Mouse (Mus musculus) gastrocnemius, adult 8-10 months (tissue): ENCODE measurements around the gene Vps53. TPM values are rescaled to one million over a fixed set of nuclear protein-coding genes. Genes with fewer than 3 reads are reported as not detected.
A peak's percentile ranks its signal among the peaks of the same experiment; 100 is the strongest.

ENCODE experiments used
- DNase-seq, 2 experiments: peaks; one replicate each; pipeline ENCODE4 v3.0.0; 2022; ENCODE audit warnings: low spot score in 2 of 2
- total RNA-seq, 4 experiments: library from RNA; stranded (reverse); gene quantifications; 2 replicates each; pipeline ENCODE4 v1.2.4; 2022

Gene Vps53
- total RNA-seq, 4 experiments from 2014 or later: 19.6 to 22.5 (median 21.5) TPM

DNA sequence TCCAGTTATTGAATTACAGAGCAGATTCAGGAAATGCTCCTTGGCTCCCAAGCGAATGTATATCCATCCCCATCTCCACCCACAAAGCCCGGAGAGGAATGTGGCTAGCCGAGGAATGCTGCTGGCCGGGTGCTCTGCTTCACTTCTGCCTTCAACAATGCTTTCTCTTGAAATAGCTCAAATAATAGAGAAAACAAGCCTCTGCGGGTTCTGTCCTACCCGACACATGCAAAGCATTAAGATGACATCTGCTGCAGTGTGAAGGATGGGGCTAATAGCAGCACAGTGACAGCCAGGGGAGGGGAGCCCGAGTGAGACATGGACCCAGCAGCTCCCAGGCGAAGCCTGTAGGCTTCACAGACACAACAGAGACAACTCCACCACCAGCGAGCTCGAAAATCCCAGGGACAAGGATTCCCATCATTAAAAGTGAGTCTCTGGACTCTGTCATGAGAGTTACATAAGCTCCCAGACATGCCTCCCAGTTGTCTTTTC, 59.0 kb downstream of the Vps53 start:
- DNase-seq: no peak

DNA sequence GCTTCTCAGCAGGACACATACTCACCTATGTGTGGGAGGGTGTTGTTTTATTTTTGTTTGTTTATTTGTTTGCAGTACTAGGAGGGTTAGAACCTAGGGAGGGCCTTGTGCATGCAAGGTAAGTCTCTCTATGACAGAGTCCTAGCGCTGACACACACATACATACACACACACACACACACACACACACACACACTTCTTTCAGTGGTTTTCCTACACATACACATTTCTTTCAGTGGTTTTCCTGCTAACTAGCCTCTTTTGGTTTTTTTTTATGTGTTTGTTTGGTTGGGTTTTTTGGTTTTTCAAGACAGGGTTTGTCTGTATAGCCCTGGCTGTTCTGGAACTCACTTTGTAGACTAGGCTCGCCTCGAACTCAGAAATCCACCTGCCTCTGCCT, 69.0 kb downstream of the Vps53 start:
- DNase-seq: no peak

DNA sequence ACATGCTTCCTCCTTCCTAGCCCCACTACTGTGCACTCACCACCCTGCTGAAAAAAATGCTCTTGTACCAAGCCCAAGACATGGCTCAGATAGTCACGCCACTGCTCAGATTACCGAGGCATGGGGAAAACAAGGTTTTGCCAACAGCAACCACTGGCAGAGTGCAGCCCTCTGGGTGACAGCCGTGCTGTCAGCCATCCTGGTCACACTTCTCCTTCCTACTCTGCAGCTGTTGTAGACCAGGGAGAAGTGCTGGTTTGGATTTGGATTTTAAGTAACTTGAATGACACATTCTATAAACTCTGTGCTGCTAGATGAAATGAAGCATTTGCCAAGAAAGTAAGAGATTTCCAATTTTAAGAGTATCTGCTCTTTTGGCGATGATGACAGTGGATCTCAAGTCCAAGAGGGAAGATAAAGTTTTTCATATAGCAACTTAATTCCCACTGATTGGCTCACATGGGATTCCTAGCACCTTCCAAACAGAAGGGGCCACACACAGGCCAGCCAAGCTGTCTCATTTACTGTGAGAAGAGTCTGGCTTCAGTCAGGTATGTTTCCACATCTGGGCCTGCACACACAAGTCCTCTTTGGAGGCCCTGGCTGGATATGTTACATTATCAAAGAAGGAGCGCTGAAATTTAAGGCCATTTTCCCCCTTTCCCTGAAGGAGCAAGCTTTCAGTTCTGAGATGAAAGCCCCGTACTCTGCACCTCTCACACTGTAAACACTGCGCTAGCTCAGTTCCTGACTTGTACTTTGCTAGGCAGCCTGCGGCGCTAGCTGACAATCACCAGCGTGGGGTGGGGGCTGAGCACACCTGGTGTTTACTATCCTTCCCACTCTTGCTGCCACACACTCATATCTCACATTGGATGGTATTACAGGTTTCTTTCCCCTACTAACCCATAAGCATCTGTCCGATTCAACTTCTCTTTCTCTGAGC, 72.6 kb downstream of the Vps53 start:
- peak in 1 of 2 experiments; percentile 19 for DNase-seq

DNA sequence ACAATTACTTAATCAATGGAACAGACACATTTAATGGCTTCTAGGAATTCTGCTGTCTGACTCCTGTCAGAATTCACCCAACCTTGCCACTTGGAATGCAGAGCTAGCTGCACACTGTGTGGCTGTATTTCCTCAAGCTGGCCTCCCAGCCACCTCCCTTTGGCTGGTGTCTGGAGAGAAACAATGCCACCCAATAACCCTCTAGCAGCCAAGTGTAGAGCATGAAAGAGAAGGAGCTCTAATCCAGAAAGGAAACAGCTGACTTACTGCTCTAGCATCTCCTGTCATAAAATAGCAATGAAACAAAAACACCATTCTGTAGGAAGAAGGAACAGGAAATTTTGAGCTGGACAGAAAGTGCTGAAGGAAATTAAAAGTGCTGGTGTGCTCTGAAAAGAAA, 78.3 kb downstream of the Vps53 start:
- DNase-seq: no peak

DNA sequence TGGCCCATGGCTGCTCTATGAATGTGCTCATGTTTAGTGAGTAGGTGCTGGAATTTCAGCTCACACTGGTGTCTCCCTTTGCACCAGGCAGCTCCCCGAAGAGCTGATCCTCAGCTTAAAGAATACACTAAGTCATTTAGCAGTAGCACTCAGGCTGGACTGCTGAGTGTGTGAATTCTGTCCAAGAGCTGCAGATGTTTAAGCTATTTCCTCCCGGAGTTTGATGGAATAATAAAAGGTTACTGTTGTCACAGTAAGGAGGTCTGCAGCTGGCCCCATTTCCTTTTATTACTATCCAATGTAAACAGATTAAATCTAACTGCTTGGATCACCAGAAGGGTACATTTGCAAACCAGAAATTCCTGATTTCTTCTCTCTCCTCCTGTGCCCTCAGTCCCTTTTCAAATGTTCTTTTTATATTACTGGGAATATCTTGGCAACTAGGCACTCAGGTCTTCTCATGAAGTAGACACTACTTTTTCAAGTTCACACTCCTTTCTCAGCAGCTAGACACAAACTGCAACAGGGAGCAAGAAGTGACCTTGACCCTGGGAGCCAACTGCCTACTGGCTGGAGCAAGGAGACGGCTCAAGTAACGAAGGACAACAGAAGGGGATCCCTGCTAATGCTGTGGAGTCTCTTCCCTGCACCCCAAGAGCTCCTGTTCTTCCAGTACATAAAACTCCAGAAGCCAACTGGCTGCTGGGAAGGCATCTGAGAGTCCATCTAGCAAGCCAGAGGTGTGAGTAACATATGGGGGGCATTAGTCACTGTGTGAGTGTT, 80.1 kb downstream of the Vps53 start:
- DNase-seq: no peak

DNA sequence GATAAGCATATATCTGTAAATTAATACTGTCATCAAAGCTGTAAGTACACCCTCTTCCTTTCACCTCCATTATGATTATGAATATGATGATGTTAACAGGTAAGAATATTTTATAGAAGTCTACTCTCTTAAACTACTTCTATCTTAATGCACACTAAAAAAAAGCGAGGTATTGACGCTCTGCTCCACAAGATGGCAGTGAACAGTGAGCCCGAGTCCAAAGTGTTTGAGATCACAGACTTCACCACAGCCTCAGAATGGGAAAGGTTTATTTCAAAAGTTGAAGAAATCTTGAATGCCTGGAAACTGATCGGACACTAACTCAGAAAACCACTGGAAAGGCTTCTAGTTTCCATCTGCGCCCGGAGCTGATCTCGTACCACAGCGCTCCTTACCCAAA, 85.8 kb downstream of the Vps53 start:
- DNase-seq: no peak

DNA sequence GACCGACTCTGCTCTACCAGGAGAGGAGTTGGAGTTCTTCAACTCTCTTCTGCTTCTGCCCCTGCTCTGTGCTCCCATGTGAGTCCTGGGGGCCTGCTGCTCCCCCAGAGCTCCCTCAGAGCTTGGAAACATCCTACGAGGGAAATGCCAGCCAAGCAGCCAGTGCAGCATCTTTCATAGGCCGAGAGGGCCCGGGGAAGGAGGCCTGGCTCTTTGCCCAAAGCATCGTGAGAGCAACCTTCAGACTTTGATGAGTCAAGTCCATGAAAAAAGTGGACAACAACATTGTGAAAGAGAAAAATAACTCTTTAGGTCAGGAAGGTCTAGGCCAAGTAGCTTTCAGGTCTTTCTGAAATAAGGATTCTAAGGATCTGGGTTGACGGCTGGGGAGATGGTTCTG, 89.7 kb downstream of the Vps53 start:
- no peak for DNase-seq

DNA sequence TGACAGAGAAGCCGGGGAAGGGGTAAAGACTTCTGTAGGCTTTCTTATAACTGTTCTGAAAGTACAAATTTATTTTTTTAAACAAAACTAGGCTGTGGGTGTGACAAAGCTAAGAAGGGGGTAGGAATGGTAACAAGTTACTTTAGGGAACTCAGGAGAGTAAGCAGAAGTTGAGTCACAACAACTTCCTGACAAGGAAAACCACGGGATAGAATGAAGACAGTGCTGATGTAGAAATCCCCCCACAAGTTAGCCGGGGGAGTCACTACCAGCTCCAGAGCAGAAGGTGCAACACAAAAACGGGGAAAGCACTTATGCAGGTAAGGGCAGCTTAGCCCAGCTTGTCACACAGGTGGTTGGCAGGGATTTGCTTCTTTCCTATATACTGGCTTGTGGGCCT, 90.9 kb downstream of the Vps53 start:
- DNase-seq: no peak

DNA sequence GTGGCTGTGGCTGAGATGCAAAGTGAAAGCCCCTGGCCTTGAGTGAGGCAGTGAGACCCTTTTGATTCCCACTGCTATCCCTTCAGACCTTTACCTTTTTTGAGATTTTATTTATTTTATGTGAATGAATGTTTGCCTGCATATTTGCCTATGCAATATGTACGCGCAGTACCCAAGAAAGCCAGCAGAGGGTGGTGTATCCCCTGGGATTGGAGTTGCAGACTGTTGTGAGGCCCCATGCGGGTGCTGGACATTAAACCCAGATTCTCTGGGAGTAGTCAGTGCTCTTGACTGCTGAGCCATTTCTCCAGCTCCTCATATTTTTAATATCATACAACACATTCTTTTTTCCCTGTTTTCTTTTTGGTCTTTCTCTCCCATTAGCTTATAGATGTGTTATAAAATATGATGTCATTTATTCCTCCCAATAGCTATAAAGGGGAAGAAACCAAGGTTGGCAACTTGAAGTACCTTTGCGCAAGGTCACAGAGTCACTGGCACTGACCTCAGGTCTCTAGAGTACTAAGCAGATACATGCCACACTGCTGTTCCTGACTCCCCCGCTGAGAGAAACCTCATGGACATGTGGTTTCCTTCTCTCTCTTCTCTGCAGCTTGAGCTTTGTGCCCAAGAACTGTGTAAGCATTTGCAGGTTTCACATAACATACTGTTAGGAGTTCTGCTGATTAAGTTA, 93.4 kb downstream of the Vps53 start:
- peak in 1 of 2 experiments; percentile 24 for DNase-seq

DNA sequence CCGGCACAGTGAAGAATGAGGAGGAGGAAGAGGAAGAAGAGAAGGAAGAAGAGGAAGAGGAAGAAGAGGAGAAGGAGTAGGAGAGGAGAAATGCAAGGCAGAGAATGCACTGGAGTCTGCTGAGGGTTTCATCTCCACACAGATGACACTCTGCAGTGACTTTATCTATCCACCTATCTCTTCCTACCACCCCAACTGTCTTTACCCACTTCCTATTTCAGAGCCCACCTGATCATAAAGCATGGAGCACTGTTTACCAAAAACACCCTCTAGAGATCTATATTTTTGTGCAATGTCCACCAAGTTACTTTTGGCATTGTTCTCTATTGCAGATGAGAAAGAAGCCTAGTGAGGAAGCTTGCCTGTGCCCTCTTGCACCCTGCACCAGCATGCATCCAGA, 94.5 kb downstream of the Vps53 start:
- DNase-seq: no peak

DNA sequence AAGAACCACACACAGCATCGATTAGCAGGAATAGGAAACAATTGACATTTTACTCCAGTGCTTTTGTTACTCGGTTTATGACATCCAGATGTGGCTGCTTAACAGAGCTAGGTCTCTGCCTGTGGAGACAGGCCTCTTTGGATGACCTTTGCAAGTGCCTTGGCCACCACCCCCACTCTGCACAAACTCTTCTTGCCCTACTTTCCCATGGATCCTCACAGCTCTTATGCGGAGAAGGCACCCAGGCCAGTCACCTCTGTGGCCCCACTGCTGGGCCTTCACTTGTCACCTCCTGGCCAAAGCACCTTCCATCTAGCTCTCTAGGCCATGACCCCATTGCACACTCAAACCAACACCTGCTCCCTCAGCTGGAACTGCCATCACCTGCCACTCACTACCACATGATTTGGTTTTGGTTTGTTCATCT, 95.5 kb downstream of the Vps53 start:
- DNase-seq: no peak

DNA sequence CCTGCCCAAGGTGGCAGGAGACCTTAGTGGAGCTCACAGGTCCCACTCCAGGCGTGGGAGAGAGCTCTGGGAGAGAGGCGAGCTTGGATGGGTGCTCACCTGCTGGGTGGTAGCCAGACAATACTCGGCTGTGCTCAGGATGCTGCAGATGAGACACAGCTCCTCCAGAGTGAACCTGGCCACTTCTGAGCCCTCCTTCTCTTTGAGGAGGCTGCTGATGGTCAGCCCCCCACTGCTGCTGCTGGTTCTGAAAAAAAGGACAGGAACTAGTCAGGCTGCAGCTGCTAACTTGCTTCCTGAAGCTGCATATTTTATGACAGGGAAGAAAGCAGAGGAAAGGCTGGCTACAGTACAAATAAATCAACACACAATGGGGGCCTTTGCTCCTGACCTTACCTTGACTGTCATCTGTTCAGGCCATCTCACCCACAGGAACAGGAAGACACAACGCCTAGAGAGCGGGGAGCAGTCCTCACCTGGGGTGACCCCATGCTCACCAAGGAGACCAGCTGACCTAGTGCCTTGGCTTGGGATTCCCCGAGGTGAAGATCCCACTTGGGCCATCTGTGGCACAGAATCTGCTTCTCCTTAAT, 98.3 kb downstream of the Vps53 start:
- DNase-seq: no peak

DNA sequence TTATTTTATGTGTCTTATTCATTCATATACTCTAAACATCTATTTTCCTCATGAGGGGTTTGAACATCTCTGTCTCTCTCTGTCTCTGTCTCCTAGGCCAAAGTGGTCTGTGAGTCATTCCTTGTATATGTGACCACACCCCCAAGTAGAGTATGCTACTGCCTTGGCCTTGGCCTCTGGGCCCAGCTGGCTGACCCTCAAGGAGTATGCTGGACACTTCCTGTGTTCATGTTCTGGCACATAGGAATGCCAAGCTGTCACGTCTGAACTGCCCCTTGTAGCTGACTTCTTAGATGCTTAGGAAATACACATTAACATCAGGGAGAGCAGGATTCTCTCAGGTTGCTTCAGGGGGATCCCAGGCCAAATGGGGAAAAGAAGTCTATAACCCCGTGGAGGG, 99.2 kb downstream of the Vps53 start:
- DNase-seq: no peak

DNA sequence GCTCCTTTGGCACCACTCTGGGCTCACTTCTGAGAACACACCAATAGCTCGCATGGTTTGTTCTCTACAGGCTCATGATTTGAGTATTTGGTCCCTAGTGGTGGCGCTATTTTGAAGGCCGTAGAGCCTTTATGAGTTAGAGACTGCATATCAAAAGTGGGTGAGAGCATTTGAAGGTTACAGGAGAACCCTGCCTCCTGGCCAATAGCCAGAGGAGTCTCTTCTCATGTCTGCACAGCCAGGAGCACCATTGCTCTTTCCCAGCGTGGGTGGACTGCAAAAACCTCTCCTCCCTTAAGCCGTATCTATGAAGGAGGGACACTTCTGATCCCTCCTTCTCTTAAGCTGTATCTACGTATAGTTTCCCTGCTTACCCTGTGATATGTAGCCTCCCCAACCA, 102.1 kb downstream of the Vps53 start:
- DNase-seq: no peak

DNA sequence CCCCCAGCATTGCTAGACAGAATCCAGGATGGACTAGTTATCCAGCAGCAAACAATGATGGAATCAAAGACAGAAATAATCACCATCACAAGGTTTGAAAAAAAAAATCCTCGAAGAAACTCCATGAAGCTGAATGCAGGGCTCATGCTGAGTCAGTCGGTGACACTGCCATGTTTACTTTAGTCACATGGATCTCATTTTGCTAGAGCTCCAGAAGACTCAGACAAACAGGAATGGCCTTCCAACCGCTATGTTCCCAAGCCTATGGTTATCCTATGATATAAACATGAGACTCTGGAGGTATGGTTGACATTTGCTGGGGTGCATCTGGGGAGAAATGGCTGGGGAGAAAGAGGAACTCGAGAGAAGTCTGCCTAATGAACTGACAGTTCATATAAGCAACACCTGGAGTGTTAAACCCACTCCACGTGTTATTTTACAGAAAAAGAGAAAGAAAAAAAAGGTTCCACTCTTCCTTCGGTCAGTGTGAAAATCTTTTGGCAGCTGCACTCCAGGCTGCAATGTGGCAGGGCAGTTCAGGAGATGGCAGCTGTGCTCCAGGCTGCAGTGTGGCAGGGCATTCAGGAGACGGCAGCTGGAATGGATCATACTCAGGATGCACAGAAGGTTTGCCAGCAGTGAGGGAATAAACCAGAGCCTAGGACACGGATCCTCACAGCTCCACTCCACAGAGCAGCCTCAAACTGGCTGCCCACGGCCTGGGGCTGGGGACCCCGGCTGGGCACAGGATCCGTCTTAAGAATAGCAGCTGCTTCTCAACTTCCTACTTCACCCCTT, 105.0 kb downstream of the Vps53 start:
- DNase-seq: no peak

DNA sequence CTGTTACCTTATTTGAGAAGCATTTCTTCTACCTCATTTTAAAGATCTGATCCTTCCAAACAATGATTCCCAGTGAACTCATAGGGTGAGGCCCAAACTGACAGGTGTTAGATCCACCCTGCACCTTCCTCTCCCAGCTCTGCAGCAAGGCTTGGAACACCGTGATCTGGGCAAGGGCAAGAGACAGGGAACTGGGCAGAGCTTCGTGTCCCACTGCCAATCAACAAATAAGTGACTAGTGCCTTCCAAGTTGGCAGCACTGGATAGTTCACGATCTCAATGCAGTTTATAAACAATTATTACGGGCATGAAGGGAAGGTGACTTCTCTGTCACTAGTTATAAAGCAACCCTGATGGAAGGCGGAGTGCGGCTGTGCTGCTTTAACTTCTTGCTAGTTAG, 109.6 kb downstream of the Vps53 start:
- DNase-seq: no peak

DNA sequence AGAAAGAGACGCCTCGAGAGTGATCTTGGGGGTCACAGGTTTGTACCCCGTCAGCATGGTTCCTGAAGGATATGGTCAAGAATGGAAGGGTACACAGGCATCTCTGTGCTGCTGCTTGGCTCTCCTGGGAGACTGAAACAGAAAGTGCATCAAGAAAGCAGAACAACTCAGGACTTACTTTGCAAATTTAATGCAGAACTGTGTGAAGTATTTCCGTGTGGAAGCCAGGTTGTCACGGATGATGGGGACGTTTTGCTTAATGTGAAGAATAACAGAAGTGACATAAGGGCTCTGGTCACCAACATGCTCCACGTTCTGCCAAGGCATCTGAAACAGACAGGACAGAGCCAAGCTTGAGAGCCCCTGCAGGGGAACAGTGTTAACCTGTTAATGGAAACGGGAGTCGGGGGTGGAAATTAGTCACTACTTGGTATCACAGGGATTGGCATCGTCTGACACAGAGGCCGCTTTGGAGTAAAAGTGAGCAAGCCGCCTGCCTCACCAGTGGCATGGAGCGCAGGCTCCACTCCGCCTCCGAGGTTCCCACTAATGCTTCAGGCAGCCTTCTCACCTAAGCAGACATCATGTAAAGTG, 112.8 kb downstream of the Vps53 start:
- no peak for DNase-seq

DNA sequence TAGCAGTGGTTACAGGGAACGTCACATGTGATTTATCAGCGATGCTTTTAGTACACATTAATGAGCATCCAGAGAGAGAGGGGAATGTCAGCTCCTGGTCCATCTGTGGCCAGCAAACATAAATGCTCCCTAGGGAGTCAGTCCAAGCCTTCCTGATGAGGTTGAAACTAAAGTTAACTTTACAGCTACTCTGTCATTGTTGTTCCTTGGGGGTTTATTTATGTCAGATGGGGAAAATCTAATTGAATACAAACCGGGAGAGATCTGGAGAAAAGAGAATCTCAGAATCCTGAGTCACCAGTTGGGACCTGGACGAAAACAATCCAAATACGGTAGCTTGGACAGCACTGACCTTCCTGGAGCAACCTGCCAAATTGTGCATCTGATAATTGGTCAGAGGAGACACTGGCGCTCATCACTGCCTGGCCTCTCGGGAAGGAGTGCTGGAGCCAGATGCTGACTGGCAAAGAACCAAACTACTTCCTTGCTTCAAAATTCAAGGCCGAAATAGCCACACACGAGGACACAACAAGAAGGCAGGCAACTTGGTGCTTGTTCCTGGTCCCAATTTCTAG, 113.8 kb downstream of the Vps53 start:
- DNase-seq: peak in 1 of 2 experiments; percentile 44

DNA sequence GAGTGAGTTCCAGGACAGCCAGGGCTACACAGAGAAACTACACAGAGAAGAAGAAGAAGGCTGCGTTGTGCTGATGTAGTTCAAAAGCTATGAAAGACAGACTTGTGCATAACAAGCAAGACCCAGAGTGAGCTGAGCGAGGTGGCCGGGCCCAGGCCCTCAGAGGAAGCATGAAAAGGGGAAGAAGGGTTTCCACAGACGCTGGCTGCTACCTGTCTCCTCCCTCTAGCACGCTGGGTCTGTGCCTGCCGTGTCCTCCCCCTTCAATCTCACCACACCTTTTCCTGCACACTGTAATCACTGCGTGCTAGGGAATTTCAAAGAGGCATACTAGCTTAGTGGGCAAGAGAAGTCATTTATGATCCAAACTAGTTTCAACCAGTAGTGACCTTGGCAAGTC, 115.0 kb downstream of the Vps53 start:
- no peak for DNase-seq

DNA sequence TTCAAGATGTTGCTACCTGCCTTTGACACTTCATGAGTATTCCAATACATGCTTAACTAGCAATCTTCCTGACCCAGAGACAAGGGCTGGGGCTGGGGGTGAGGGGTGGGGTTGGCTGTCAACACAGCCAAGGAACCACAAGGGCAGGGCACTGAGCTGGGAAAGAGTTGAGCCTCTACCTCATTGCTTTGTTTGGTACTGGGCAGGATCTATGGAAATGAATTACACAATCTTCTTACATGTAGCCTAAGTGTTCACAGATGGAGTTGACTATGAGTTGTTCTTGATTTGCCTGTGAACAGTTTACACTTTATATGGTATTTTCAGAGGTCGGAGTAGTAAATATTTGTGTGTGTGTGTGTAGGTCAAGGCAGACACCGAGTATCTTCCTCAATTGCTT, 118.5 kb downstream of the Vps53 start:
- DNase-seq: no peak
